Mouse (Mus musculus) right cerebral cortex, adult 2 months (tissue): ENCODE results near the gene Pnkp.
"Not testable (repeated sequence)": the region's sequence is repeated elsewhere in the genome, so short reads cannot be mapped to it uniquely, and the experiment has no call there.

Experiments used
- DNase-seq, 2 experiments: peaks; one replicate each; pipeline ENCODE4 v3.0.0; 2021 to 2022; ENCODE audit warnings: low spot score in 2 of 2

Pnkp gene

GRCm38 (mm10) chr7:44868919-44869696, 12.2 kb downstream of the Pnkp start:
- no peak for DNase-seq

GRCm38 (mm10) chr7:44869697-44870528, 13.0 kb downstream of the Pnkp start, which contains the start of gene Ptov1:
Ptov1 (minus strand) TSS chr7:44869788.
- peak; percentile 97 to 98 for DNase-seq

- DNase-seq, result no peak
These were observed 13.7 kb downstream of the Pnkp start for GRCm38 (mm10) chr7:44870614-44871013.

- DNase-seq, result no peak
These were observed 14.2 kb downstream of the Pnkp start for GRCm38 (mm10) chr7:44871181-44871580.

- not testable (repeated sequence) for DNase-seq
These were observed 14.8 kb downstream of the Pnkp start for GRCm38 (mm10) chr7:44871774-44872173.

- no peak for DNase-seq
These were observed 20.9 kb downstream of the Pnkp start for GRCm38 (mm10) chr7:44877833-44878232.

GRCm38 (mm10) chr7:44883036-44883435, 26.1 kb downstream of the Pnkp start:
- DNase-seq, result no peak

- no peak for DNase-seq
These were observed 27.7 kb downstream of the Pnkp start for GRCm38 (mm10) chr7:44884637-44885036.

GRCm38 (mm10) chr7:44886964-44887363, 30.0 kb downstream of the Pnkp start:
- no peak for DNase-seq

GRCm38 (mm10) chr7:44888256-44889105, 31.5 kb downstream of the Pnkp start:
- no peak for DNase-seq

GRCm38 (mm10) chr7:44890180-44890579, 33.2 kb downstream of the Pnkp start:
- DNase-seq, result no peak

GRCm38 (mm10) chr7:44890737-44891136, 33.8 kb downstream of the Pnkp start:
- DNase-seq, result no peak

- no peak for DNase-seq
These were observed 34.7 kb downstream of the Pnkp start for GRCm38 (mm10) chr7:44891611-44892010.

- peak; percentile 90 to 97 for DNase-seq
These were observed 35.5 kb downstream of the Pnkp start, which contains the start of gene Med25 for GRCm38 (mm10) chr7:44892276-44892921. Med25 (minus strand) TSS chr7:44892712.

- DNase-seq, result no peak
These were observed 36.3 kb downstream of the Pnkp start for GRCm38 (mm10) chr7:44893197-44893596.

- DNase-seq, result no peak
These were observed 37.2 kb downstream of the Pnkp start for GRCm38 (mm10) chr7:44894175-44894574.

- DNase-seq, result no peak
These were observed 38.3 kb downstream of the Pnkp start for GRCm38 (mm10) chr7:44895206-44895592.

- DNase-seq, result peak; percentile 93
These were observed 38.9 kb downstream of the Pnkp start, which contains the start of gene Fuz for GRCm38 (mm10) chr7:44895593-44896434. Fuz (plus strand) TSS chr7:44896079.

- no peak for DNase-seq
These were observed 39.6 kb downstream of the Pnkp start for GRCm38 (mm10) chr7:44896499-44896898.

GRCm38 (mm10) chr7:44898607-44899006, 41.7 kb downstream of the Pnkp start:
- no peak for DNase-seq
